Mouse (Mus musculus) 416B (cell line): Measurements from ENCODE around the gene Slc25a34.

Experiments
- DNase-seq: peaks from one replicate; pipeline ENCODE4 v3.0.0; 2011; ENCODE audit warnings: low read depth

The Slc25a34 gene

DNA sequence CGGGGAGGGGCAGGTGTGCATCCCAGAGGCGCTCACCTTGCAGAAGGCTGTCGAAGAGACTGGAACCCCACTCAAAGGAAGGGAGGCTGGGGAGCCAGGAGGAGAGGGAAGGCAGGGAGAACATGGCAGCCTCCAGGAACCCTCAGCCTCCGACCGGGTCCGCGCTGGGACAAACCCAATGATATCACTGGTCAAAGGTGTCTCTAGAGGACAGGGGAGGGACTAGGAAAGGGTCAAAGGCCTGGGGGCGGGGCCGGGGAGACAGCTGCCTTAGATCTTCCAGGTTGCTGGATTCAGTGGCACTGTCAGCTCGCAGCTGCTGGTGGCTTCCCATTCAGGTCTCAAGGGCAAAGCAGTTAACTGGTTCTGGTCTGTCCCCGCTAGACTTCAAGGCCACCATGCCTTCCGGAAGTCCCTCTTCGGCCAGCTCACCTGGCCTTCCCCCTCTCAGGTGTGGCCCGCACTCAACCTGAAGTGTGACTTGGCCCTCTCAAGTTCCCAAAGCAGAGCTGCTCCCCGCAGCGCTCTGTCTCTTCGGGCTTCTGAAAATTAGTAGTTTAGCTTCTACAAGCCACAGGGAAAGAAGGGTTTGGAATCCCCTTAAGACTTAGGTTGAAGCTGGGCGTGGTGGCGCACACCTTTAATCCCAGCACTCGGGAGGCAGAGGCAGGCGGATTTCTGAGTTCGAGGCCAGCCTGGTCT lies 5.6 kb downstream of the Slc25a34 start:
- peak; percentile 39 for DNase-seq

DNA sequence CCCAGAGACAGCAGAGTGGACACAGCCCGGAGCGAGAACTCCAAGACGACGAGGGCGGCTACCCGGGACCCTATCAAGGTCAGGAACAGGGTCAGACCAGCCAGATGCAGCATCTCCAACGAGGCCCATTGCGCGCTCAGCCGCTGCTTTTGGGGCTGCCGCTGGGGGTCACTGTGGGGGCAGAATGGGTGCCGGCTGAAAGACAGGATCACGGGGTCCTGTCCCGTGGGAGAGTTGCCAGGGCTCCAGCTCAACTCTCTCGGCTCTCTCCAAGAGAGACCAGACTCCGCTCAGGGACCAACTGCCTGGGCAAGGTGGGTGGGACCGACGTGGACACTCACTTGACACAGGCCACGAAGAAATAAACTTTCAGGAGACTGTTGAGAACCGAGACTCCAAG lies 6.3 kb downstream of the Slc25a34 start:
- DNase-seq, result no peak

GRCm38 (mm10) chr4:141616811-141617210 lies 6.8 kb downstream of the Slc25a34 start:
- no peak for DNase-seq

GRCm38 (mm10) chr4:141614946-141615345 lies 8.7 kb downstream of the Slc25a34 start:
- DNase-seq, result no peak

DNA sequence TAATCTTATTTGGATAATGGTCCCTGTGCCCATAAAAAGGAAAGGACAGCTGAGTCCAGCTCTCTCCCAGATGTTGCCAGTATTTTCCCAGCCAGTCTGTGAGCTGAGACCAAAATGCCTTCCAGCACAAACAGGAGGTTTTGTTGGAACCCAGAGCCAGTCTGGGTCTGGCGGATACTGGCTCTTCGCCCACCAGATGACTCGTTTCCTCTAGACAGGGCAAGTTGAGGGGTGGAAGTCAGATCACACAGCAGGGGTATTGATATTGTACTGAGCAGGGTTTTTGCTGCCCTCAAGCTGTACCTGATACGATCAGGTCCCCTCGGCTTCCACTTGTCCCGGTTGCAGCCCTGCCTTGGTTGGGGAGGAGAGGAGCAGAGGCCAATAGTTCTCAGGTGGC lies 14.1 kb downstream of the Slc25a34 start:
- DNase-seq, result peak; percentile 57

DNA sequence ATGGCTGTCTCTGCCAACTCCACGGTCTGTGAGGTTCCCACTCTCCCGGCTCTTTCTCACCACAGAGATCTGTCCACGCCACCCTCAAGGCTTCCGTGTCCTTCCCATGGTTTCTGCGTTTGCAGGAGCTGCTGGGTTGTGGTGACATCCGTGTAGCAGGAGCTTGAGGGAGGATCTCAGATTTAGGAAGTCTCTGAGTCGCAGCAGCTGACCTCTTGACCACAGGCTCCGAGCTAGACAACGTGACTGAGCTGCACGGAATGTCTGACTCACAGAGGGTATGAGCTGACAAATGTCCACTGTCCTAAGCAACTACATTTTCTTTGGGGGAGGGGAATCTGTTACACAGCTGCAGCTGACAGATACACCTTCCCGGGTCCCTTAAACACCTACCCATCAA lies 17.8 kb downstream of the Slc25a34 start, which contains the start of gene Fblim1:
TSS of gene Fblim1 (minus strand) at position 236 of the 400 bp plus-strand sequence.
- DNase-seq, result peak; percentile 95

- DNase-seq, result no peak
Observed at GRCm38 (mm10) chr4:141605421-141605820, 18.2 kb downstream of the Slc25a34 start.

GRCm38 (mm10) chr4:141604493-141604892 lies 19.1 kb downstream of the Slc25a34 start:
- no peak for DNase-seq

GRCm38 (mm10) chr4:141603921-141604320 lies 19.7 kb downstream of the Slc25a34 start:
- DNase-seq, result no peak

DNA sequence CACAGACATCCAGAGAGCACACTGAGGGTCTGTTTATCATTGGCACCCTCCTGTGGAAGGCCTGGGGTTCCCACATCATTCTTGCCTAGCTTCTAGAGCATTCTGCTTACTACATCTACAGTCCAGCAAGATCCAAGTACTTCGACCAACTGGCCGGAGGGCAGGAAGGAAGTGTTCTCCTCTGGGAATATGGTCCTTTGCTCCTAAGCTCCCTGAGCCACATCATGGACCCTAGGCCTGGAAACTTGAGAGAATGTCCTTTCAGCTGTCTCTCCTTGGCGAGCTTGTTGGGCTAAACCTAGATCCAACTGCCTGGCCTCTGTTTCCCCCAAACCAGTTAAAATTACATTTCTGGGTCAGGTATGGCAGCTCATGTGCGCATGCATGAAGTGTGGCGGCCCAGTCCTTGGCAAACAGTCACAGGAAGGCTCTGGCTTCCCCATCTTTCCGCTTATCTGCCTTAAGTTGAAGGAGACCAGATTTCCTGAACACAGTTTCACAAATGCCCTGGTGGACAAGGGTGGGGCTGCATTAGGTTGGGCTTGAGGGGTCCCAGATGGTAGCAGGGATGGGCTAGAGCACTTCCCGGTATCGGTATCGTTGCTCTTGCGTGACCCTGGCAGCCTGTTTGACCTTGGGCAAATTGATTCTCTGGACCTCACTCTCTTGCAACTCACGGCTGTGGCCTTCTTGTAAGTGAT lies 20.9 kb downstream of the Slc25a34 start:
- DNase-seq, result peak; percentile 48

GRCm38 (mm10) chr4:141601148-141601862 lies 22.3 kb downstream of the Slc25a34 start:
- DNase-seq, result no peak

DNA sequence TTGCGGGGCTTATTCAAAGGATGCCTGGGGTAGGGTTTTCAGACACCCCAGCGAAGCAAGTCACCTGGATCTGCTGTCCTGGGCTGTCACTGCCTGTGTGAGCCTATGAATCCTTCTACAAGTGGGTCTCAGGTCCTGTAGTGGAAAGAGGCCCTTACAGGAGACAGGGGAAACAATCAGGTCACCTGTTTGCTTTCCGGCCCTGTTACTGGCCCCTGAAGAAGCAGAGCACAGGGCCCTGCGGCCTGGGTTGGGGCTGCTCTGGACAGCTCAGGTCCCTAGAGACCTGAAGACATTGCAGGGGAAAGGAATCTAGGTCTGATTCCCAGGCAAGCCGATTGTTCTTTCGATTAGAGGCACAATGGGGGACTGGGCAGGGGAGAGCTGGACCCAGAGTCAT lies 23.3 kb downstream of the Slc25a34 start:
- DNase-seq, result no peak

- no peak for DNase-seq
Observed at GRCm38 (mm10) chr4:141599251-141600141, 24.1 kb downstream of the Slc25a34 start.

DNA sequence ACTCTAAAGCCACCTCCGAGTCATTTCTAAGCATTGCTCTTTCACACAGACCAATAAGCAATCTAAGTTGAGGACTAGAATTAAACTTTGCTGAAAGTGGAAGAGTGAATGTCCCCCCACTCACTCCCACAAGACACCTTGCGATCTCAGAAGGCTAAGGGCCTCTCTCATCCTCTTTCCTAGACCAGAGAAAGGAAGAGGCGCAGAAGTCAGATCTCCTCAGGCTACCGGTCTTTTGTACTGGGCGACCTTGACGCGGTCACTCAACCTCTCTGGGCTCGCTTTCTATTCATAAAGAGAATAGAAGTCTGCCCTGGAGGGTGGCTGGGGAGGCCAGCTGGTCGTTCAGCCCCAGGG lies 24.7 kb downstream of the Slc25a34 start:
- DNase-seq, result no peak

DNA sequence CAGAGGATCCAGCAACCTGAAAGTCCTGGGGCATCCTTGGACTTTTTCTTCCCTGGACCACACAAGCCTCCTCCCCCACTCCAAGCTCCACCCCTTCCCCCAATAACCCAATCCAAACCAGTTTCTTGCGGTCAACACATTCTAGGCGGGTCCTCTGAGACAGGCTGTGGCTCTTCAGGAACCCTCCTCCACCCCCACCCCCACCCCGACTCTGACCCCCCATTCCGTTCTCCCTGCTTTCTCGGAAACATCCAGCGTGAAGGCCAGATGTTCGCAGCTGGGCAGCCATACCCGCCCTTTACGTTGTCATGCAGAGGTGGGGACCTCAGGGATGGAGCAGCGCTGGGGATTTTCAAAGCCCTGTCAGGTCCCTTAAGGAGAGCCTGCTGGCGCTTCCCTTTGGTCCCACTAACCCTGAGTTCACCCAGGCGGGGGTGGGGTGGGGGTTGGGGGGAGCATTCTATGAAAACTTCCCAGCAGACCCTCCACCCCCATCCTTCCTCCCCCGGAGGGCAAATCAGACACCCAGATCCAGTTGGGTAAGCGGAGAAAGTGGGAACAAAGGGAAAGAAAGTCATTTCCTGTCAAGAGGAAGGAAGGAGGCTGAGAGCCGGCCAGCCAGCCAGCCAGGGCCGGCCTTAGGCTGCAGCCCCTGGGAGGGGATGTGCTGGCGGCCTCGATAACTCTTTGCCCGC lies 25.3 kb downstream of the Slc25a34 start:
- no peak for DNase-seq

GRCm38 (mm10) chr4:141596700-141597328 lies 26.8 kb downstream of the Slc25a34 start:
- no peak for DNase-seq

- DNase-seq, result peak; percentile 62
Observed at GRCm38 (mm10) chr4:141595605-141596268, 27.9 kb downstream of the Slc25a34 start.

GRCm38 (mm10) chr4:141595138-141595537 lies 28.5 kb downstream of the Slc25a34 start:
- DNase-seq, result no peak

DNA sequence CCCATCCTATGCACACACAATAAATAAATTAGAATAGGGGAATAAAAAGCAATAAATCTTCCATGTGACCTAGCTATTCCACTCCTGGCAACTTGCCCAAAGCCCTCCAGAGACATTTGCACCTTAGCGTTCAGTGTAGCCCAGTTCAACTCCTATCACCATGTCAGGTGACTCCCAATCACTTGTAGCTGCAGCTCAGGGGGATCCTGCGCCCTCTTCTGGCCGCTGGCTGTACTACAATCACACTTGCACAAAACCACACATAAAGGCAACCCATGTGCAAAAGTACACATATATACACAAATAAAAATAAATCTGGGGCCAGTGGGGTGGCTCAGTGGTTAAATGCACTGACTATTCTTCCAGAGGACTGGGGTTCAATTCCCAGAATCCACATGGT lies 32.1 kb downstream of the Slc25a34 start:
- DNase-seq, result peak; percentile 55

DNA sequence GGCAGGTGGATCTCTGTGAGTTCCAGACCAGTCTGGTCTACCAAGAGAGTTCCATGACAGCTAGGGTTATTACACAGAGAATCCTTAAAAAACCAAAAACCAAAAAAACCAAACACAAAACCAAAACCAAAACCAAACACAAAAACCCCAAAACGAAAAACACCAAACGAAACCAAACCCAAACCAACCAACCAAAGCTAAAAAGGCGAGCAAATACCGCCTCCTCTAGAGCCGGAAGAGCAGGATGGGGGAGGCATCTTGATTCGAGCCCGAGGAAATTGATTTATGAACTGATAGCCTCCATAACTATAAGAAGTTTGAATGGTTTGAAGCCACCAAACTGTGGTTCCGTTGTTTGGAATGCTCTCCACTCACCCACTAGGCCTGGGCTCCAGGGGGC lies 39.7 kb downstream of the Slc25a34 start:
- no peak for DNase-seq
